Mouse (Mus musculus): ENCODE data around the gene Gpr39.

Gene Gpr39

GRCm38 (mm10) chr1:125821101-125821500 is 144.3 kb downstream of the Gpr39 start:
- no peak for DNase-seq

GRCm38 (mm10) chr1:125823611-125824010 is 146.8 kb downstream of the Gpr39 start:
- no peak for DNase-seq

GRCm38 (mm10) chr1:125837507-125837906 is 160.7 kb downstream of the Gpr39 start:
- no peak for DNase-seq

GRCm38 (mm10) chr1:125839746-125840392 is 163.1 kb downstream of the Gpr39 start:
- peak; percentile 74 for DNase-seq

- no peak for DNase-seq
These were observed 177.9 kb downstream of the Gpr39 start for GRCm38 (mm10) chr1:125854646-125855045.

GRCm38 (mm10) chr1:125858631-125859030 is 181.8 kb downstream of the Gpr39 start:
- no peak for DNase-seq

- no peak for DNase-seq
These were observed 193.3 kb downstream of the Gpr39 start for GRCm38 (mm10) chr1:125870056-125870455.

GRCm38 (mm10) chr1:125893158-125893557 is 216.4 kb downstream of the Gpr39 start:
- no peak for DNase-seq

- DNase-seq: no peak
These were observed 233.5 kb downstream of the Gpr39 start for GRCm38 (mm10) chr1:125910211-125910870.

- no peak for DNase-seq
These were observed 234.1 kb downstream of the Gpr39 start for GRCm38 (mm10) chr1:125910871-125911265.

- DNase-seq: no peak
These were observed 234.6 kb downstream of the Gpr39 start for GRCm38 (mm10) chr1:125911337-125911900.

GRCm38 (mm10) chr1:125911901-125912445 is 235.2 kb downstream of the Gpr39 start:
- DNase-seq: no peak

- DNase-seq: no peak
These were observed 236.1 kb downstream of the Gpr39 start, which contains the start of gene Lypd1 for GRCm38 (mm10) chr1:125912601-125913600. Gene Lypd1, minus strand, starts transcription at chr1:125913101.

GRCm38 (mm10) chr1:125920696-125921095 is 243.9 kb downstream of the Gpr39 start:
- DNase-seq: no peak

GRCm38 (mm10) chr1:125923062-125923461 is 246.3 kb downstream of the Gpr39 start:
- DNase-seq: no peak

All from cerebellum, adult 9-10 months (tissue).